Mouse (Mus musculus): Measurements from ENCODE around the gene Tm7sf2.

The Tm7sf2 gene

DNA sequence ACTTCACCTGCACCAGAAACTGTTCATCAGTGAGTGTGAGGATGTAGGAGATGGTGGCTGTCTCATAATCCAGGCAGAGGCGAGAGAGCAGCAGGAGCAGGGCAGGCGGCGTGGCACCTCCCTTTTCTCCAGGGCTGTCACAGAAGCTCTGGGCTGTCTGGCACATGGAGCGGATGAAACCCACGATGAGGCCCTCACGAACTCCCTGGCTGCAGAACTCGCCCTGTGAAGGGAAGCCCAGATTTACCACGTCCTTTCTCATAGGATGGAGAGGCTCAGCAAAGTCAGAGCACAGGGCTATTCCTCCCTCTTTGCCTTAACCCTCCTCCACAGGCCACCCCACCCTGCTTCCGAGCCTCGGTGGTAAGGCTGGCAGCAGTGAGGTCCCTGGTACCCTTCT, 1.7 kb upstream of the Tm7sf2 start:
- DNase-seq (ENCODE audit: low read depth): no peak

DNA sequence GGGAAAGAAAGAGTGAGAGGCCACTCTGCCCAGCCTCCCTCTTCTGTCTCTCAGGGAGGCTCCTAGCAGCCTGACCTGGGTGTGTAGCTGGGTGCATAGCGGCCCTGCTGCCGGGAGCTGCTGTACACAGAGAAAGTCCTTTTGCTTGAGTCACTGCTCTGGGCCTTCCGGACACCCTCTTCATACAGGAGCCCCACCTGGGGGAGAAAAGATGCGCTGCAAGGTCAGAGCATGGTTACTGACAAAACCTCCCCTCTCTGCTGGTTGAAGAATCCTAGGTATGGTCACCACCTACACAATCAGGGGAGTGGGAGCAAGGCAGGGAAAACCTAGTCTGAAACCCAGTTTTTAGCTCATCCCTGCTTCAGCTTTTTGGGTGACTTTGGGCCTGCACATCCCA, 778 bp upstream of the Tm7sf2 start:
- DNase-seq (ENCODE audit: low read depth): peak; percentile 62

DNA sequence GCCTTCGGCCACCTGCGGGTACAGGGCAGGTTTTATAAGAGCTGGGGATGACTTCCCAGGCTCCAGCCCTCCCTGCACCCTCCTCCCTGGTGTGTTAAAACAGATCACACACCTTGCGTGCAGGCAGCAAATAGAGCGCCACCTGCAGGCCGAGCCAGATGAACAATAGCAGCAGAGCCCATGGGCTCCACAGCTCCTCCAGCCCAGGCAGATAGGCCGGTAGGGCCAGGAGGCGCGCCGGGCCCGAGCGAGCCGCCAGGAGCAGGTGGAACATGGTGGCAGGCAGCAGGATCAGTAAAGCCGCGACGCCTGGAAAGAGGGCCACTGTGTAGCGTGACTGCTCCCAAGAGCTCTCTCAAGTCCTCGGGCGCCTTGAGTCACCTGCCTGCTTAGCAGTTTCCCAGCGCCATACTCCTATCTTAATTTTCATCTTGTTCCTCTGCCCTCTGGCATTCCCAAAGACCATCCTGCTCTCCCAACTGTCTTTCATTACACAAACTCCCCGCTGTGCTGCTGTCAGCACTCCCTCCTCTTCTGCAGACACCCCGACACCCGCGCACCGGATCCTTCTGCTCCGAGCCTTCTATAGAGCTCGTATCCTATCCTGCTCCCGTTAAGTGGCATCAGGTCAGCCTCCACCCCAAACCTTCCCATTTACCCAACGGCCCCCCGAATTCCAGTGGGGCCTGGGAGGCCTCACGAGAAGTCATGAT, 1.0 kb downstream of the Tm7sf2 start:
- DNase-seq (ENCODE audit: low read depth): peak; percentile 95

GRCm38 (mm10) chr19:6066571-6066970, 1.6 kb downstream of the Tm7sf2 start:
- DNase-seq (ENCODE audit: low read depth): peak; percentile 58

GRCm38 (mm10) chr19:6063081-6063480, 5.1 kb downstream of the Tm7sf2 start:
- no peak for DNase-seq (ENCODE audit: low read depth)

- DNase-seq (ENCODE audit: low read depth): no peak
Measured at GRCm38 (mm10) chr19:6062418-6062817, 5.8 kb downstream of the Tm7sf2 start.

DNA sequence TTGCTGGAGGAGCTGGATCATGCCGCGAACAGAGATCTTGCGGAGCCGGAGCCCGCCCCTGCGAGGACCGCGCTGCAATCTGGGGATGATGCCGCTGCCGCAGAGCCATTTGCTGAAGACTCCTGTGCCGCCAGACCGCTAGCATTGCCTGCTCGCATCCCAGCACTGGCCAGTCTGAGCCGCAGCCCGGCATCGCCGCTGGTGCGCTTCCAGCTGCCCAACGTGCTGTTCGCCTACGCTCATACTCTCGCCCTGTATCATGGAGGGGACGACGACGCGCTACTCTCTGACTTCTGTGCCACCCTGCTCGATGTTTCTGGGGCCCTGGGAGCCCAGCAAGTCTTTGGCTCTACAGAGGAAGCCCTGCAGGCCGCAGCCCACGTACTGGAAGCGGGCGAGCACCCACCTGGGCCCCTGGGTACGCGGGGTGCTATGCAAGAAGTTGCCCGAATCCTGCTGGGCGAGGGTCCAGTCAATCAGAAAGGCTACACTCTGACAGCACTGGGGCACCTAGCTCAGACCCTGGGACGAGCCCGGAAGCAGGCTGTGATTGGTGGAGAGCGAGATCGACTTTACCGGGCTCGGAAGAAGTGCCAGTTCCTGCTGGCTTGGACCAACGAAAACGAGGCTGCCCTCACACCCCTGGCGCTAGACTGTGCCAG, 6.4 kb downstream of the Tm7sf2 start:
- peak; percentile 74 for DNase-seq (ENCODE audit: low read depth)

GRCm38 (mm10) chr19:6061021-6061533, 7.1 kb downstream of the Tm7sf2 start, which contains the start of gene Znhit2:
TSS of gene Znhit2 (plus strand) at chr19:6061192.
- DNase-seq (ENCODE audit: low read depth): peak; percentile 98

- DNase-seq (ENCODE audit: low read depth): no peak
Measured at GRCm38 (mm10) chr19:6058966-6059365, 9.2 kb downstream of the Tm7sf2 start.

DNA sequence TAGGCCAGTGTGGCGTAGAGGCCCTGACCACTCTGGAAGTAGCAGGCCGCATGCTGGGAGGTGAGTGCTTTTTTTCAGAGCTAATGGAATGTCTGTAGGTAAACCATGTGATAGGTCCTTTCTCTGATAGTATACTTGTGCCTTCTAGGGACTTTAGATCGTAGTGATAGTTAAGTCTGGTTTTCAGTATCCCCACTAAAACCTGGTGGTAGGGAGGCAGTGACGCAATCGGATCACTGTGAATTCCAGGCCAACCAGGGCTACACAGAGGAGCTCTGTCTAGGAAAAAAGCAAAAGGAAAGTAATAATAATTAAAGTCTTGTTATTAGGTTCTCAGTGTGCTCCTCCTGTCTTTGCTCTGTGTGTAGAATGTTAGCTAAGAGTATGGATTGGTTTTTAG, 9.7 kb downstream of the Tm7sf2 start:
- DNase-seq (ENCODE audit: low read depth): no peak

- peak; percentile 100 for DNase-seq (ENCODE audit: low read depth)
Measured at GRCm38 (mm10) chr19:6057313-6058096, 10.7 kb downstream of the Tm7sf2 start, which contains the start of the genes Mrpl49 and Fau. TSS of gene Mrpl49 (minus strand) at chr19:6057785. TSS of gene Fau (plus strand) at chr19:6057844.

DNA sequence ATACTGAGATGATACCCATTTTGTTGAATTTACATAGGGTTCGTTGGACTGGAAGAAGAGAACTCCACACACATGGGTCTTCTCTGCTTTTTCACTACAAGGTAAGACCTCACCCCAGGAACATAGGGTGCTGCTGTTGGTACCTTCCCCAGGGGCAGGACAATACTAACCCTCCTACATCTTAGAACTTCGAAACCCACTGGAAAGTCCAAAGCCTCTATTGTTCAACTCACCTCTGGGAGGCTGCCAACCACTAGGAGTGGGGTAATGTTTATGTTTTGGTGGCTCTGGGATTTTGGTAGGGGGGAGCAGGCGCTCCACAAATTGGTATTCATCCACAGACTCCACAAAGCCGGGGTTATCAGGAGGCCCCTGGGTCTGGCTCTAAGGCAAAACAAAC, 11.5 kb downstream of the Tm7sf2 start:
- DNase-seq (ENCODE audit: low read depth): no peak

DNA sequence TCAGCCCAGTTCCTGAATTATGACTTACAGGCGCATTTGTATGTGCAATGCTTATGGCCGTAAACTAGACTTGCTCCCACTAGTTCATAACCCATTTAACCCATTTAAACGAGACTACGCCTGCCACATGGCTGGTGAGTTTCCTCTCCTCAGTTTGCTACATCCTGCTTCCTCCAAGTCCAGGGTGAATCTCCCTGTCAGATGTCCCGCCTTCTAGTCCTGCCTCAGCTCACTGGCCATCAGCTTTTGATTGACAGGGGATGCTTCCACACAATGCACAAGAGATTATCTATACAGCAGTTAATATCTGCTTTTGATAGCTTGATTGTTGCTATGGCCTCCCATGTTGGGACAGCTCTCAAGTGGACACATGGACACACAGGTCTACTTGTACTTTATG, 13.9 kb downstream of the Tm7sf2 start:
- DNase-seq (ENCODE audit: low read depth): no peak

DNA sequence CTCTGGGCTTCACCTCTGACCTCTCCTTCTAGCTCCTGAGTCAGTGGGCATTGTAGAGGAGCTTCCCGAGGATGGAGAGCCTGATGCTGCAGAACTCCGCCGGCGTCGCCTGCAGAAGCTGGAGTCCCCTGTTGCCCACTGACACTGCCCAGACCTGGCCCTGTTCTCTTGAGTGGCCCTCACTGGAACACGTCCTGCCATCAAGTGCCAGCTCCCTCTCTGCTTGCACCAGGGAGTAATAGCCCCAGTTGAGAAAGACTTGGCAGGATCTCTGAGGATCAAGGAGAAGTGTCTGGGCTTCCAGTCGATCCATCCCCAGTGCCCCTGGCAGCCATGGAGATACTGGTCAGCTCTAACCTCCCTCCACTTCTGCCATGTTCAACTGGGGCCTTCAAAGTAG, 15.7 kb downstream of the Tm7sf2 start:
- no peak for DNase-seq (ENCODE audit: low read depth)

DNA sequence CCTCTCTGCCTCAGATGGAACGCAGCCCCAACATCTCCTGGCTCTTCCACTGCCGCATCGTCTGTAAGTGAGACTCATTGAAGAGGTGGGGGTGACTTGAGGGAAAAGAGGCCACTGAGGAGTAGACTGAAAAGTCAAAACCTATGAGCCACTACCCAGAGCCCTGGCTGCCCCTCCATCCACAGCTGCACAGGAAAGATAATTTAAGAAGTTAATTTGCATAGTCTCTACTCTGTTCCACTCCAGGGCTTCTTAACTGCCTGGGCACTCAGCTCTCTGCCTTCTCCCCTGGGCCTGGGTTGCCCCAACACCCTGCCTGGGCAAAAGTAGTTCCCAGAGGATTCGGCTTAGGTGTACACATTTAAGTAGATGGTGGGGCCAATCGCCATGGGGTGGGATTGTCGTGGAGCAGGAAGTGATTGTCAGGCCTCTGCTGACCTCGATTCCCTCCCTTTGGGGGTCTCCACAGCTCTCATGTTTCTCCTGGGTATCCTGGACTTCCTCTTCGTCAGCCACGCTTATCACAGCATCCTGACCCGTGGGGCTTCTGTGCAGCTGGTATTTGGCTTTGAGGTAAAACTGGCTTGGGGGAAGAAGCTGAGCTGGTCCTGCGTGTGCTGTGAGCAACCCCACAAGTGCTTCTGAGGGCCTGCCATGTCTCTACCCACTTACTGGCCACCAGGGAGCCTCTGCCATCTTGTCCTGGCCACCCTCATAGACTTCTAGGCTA, 19.3 kb downstream of the Tm7sf2 start:
- no peak for DNase-seq (ENCODE audit: low read depth)

GRCm38 (mm10) chr19:6047899-6048166, 20.3 kb downstream of the Tm7sf2 start:
- DNase-seq (ENCODE audit: low read depth): no peak

GRCm38 (mm10) chr19:6047154-6047898, 20.8 kb downstream of the Tm7sf2 start:
- DNase-seq (ENCODE audit: low read depth): peak; percentile 62

DNA sequence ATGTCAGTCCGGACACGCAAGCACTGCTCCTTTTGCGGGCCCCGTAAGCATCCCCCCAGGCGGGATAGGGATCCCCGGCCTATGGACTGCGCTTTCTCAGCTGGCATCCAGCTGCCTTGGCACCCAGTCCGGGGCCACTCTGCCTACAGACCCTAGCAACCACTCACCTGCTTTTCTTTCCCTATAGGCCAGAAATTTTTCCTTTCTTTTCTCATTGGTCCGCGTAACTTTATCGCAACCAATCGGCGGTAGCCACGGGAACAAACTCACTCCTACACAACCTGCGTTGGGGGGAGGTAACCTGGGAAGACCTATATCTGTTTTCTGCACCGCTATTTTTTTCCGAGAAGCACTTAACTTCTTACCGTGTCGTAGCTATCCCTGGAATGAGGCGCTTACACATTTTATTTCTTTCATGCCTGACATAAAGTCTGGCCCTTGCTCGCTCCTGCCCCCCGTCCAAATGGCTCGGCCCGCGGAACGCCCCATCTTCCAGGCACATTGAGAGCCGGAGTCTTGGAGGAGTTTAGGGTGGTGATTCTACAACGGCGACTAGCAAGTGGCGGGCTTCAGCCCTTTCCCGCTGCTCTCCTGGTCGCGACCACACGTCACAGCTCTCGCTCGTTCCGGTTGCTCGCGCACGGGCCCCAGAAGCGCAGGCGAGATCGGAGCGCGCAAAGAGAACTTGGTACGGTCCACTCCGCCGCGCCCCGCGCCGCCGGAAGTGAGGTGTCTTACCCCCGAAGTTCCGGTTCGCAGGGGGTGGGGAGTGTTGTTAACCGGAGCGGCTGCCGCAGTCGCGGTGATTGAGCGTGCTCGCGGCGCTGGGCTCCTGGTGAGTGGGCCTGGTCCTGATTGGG, 21.6 kb downstream of the Tm7sf2 start, which contains the start of gene Syvn1:
Syvn1 (plus strand) TSS at position 283 of the 860 bp plus-strand sequence.
- DNase-seq (ENCODE audit: low read depth): peak; percentile 95

- no peak for DNase-seq (ENCODE audit: low read depth)
Measured at GRCm38 (mm10) chr19:6045366-6046293, 22.5 kb downstream of the Tm7sf2 start.
